Mouse (Mus musculus) right cerebral cortex, adult 2 months (tissue): Measurements from ENCODE around the gene Zar1.
"Not testable (repeated sequence)": the region's sequence is repeated elsewhere in the genome, so short reads cannot be mapped to it uniquely, and the experiment has no call there.

ENCODE experiments used
- DNase-seq, 2 experiments: peaks; one replicate each; pipeline ENCODE4 v3.0.0; 2021 to 2022; ENCODE audit warnings: low spot score in 2 of 2

Zar1 gene

DNA sequence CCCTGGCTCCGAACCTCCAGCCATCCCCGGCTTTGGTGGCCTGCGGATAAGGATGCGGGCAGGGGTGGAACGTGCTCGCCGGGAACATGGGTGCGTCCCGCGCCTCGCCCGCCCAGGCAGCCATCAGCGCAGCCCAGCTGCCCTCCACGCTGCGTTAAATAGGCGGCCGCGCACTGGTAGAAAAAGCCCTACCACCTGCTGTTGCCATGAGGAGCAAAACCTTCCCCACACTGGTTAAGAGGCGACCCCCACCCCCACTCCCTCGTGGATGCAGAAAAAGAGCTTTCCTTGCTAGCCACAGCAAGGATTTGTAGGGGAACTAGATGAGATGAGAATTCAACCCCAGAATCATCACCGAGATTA lies at the start of gene Zar1:
Zar1 (minus strand) TSS at position 285 of the 363 bp plus-strand sequence.
- DNase-seq: not testable (repeated sequence)

DNA sequence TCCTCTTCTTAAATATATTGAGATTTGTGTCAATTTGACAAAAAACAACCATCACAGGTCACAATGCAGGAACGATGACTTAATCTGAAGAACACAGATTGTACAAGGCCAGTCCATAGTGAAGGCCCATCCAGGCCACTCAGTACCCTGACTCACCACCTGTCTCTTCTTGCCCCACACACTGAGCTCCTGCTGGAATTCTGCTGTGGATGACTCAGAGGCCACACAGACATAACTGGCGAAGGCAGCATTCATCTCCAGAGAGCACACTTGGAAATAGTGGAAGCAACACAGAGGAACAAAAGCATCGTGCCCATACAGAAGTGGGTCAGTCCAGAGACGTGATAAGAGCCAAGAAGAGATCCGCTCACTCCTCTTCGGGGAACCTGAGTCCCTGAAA lies 49.0 kb upstream of the Zar1 start:
- DNase-seq: no peak

DNA sequence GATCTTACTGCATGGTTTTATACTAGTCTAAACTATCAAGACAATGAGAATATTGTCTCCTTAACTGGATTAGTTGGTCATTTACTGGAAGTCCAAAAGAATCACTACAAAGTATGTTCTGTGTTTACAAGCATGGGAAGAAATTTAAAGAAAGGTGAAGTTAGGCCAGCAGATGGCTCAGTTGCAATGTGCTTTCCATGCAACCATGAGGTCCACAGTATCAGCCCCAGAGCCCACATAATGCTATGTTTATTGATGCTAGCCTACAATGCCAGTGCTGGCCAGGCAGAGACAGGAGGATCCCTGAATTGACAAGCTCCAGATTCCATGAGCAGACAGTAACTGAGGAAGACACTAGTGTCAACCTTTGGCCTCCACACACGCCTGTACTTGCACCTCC lies 40.0 kb upstream of the Zar1 start:
- DNase-seq: no peak

DNA sequence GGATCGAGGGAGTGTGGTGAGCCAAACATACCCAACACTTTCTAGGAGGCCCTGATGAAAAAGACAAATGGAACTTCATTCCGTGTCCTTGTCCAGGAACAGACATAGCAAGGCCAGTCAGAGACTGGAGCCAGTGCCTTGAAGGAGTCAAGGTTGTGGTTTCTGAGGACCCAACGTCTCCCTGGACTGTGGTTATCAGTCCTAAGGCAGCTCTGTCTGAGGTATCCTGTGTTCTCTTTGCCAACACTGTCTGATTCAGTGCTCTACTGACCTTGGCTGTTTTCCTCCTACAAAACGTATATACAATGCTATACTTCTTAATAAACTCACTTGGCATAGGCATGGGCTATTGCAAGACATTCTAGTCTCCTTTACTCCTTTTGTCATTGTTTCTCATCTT lies 36.4 kb upstream of the Zar1 start:
- no peak for DNase-seq

DNA sequence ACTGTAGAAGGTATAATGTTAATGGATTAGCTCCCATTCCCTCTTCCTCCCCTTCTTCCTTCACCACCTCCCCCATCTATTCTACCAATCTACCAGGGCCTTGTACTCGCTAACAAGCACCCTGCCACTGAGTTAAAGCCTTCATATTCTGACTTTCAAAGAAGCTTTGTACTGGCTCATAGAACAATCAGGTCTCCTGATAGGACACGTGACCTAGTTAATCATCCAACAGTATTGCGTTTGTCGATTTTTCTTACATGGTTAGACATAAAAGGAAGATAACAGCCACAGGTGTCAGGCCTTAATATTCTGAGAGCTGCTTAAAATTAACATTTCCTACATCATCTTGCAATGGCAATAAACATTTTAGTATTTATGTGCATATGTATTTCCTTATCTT lies 22.1 kb upstream of the Zar1 start:
- no peak for DNase-seq

DNA sequence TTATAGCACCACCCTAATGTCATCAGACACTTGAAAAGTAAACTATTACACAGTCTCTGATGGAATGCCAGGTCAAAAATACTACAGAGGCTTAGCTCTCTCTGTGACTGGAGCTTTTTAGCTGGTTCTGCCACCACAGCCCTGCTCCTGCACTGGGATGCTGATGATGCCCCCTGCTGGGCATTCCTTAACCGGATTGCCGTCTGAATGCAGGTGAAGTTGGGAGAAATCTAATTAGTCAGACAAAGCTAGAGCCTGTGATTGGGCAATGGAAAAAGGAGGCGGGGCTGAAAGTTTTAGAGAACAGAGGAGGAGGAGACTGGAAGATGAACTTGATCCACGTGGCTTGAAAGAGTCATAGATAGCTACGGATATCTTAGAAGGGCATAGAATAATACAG lies 20.0 kb upstream of the Zar1 start:
- DNase-seq: peak in 1 of 2 experiments; percentile 16

DNA sequence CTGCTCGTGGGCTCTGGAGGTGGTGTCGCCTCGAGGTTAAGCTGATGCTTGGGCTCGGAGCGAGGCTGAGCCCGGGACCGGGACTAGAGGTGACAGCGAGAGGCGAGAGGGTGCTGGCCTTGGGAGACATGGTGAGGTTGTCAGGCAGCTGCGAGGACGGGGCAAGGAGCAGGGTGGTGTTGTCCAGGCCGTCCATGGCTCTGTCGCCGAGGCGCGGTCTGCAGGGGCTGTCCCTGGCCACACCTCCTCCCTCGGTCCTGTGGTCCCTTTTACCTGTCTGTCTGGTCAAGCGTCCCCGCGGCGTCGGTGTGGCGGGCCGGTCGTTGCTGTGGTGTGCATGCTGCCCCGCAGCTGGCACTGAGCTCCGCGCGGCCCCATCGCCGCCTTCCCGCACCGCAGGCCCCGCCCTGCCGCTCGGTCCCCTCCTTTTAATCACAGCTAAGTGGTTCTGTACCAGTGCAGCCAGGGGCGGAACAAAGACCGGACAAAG lies 6.2 kb upstream of the Zar1 start, which contains the start of gene Gm5868:
Gm5868 (minus strand) TSS at position 360 of the 490 bp plus-strand sequence.
- no peak for DNase-seq

DNA sequence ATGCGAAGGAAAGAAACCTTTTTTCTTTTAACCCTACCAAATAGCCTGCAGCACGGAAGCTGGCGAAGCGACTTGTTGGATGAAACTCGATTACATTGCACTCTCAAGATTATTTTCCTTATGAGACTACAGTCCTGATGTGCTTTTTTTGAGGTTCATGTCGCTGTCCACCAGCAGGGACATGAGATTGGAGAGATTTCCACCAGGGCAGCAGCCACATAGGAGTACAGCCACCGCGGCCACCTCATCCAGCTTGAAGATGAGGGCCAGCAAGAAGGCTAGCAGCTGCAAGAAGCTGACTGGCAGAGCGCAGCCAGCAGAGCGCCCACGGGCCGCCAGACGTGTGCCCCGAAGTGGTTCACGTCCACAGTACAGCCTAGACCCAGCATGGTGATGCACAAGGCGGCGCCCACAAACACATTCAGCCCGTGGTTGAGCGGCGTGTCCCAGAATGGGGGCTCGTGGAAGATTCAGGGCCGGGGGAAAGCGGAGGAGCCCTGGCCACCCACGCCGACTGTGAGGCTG lies 5.7 kb upstream of the Zar1 start:
- DNase-seq: not testable (repeated sequence)

DNA sequence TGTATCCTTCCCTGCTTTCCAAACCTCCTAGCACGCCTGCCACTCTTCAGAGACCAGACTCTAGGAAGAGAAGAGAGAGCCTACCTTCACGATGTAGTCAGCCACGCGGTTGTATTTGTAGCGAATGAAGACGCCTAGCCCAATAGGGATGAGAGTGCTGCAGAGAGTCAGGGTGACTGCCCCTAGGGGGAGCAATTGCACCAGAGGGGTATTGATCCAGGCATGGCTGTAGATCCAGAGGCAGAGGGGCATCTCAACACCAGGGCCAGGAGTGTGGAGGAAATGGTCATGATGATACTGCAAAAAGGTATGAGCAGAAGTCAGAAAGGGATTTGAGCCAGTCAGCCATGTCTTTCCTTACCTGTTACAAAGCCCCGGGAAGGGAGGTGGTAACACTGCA lies 5.1 kb upstream of the Zar1 start:
- DNase-seq: not testable (repeated sequence)

DNA sequence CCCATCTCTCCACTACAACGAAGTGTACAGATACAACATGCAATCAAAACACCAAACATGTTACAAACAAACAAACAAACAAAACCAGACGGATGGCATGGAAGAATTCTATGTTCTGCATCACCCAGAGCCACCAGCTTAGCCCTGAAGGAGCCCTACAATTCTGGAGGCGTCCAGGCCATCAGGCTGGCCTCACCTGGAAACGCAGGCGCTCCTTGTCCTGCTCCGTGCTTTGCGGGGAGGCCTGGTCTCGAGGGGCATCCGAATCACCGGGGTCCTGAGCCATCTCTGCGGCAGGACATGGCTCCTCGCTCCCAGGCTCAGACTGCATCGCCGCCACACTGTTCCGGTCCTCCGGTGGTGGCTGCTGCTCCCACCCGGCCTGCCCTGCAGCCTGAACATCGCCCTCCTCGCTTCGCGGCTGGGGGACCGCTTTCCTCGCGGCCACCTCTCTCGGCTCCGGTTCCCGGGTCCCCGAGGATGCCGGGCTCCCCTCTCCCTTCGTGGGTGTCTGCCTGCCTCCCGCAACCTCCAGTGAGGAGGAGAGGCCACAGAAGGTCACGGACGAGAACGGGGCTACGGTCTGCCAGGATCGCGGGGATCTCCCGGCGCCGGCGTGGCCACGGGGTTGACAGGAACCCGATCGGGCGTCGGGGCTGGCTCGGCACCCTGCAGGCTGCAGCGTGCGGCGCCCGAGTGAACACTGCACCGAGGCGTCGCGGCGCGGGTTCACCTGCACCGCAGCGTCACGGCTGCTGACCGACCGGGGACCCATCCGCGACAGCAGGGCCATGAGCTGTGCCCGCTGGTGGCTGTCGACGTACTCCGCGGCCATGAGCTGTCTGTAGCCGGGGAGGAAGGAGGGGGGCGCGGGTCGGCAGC lies 725 bp downstream of the Zar1 start:
- not testable (repeated sequence) for DNase-seq

DNA sequence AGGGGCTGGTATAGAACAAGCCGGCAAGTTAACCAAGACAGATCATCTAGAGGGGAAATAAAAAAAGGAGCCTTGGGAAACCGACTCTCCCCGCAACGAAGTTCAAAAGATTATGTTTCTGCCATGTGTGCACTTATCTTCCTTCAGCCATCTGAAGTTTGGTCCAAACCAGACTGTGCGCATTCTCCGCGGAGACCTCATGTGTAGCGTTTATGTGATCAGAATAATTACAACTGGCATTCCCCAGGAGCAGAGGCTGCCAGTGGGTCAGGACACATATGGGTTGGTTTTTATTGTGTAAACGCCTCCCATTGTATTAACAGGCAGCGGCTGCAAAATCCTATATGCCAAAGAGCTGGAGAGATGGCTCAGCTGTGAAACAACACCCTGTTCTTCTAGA lies 1.5 kb downstream of the Zar1 start:
- DNase-seq: not testable (repeated sequence)

DNA sequence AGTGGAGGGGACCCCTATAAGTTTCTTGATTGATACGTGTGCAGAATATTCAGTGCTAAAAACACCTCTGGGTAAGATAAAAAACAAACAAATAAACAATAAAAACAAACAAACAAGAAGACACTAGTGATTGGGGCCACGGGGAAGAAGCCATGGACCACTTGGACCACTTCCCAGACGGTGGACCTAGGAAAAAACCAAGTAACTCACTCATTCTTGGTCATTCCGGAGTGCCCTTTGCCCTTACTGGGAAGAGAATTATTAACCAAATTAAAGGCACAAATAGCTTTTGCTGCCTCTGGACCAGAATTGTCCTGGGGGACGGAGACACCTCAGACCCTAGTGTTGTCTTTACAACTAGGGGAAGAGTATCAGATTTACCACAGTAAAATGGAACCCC lies 15.4 kb downstream of the Zar1 start:
- DNase-seq: no peak

DNA sequence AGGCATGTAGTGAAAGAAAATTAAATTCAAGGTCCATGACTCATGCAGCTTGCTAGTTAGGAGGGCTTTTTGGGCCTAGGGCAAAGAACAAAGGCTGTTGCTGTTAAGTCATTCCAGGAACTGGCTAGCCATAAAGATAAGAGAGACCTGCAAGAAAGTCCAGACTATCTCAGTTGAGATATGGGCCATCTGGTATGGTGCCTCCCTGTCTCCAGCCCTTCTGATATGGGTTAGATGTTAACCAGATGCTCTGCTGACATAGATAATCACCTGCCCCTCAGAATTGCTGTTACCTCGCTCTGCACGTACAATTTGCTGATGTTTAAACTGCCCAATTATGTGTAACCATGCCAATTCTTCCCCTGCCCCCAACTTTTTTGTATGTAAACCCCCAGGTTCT lies 17.9 kb downstream of the Zar1 start:
- not testable (repeated sequence) for DNase-seq

DNA sequence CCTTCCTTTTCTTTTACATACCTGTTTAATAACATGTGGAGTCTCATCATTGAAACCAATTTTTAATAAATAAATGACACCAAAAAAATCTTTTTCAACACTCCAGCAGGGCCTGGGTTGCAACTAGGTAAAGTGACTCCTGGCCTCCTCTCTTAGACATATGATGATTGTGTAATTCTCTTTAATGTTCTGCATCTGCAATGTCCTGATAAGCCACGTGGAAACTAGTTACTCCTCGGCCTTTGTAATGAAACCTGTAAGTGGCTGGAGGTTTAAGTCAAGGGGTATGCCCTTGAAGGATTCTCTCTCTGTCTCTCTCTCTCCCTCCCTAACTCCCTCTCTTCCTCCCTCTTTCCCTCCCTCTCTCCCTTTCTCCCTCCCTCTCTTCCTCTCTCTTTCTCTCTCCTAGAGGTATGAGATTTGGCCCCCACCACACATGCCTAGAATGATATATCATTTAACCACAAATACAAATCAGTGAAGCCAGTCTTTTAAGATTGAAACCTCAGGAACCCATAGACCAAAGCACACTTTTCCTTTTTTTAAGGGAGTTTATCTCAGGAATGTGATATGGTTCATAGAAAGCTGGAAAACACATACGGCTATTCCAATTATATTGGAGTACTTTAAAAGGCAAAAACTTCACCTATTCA lies 20.0 kb downstream of the Zar1 start:
- no peak for DNase-seq

DNA sequence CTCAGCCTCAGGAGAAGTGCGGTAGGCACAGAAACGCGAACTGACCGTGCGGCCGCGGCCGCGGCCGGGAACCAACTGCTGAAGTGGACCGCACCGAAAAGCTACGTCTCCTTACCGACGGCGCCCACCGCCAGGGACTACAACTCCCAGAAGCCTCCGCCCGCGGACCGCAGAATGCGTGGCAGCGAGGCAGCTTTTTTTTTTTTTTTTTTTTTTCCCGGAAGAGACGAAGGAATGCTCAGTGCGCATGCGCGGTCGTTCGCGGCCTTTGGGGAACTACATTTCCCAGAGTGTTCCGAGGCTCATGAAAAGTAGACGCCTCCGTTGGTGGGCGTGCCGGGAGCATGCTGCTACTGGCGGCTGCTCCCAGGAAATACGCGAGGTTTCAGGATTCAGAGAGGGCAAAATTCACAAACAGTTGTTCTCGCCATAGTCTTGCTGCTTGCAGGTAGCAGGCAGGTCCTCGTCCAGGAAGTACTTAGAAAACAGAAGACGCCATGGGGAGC lies 21.5 kb downstream of the Zar1 start, which contains the start of gene Nfxl1:
Nfxl1 (minus strand) TSS at position 141 of the 506 bp plus-strand sequence.
- peak; percentile 97 to 98 for DNase-seq

DNA sequence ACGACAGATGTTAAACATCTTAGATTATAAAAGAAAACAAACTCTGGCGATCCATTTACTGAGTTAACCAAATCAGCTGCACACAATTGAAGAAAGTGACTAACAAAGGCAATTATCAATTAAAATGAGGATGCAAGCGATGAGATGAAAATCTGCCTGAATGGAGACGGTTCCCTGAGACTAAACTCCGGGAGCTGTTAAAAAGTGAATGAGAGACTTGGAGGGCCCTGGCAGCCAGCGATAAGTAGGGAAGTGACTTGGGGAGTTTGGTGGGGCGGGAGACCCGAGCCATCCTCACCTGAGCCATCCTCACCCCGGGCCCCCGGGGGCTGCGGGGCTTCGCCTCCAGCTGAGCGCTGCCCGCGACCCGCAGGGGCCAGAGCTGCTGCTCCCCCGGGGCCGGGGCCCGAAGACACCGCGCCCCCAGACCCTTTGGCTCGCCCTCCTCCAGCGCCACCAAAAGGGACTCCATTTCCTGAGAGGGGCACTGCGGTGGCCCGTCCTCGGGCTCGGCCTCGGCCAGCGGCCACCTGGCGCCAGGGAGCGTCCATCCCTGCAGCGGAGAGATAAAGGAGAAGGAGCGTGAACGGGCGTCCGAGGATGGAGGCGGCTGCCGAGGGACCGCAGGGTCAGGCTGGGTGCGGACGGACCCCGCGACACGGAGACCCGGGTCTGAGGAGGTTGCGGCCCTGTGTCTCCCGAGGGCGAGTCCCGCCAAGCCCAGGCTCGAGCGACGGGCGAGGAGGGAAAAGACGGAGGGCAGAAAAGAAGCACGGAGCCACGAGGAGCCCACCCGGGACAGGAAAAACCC lies 22.1 kb downstream of the Zar1 start:
- peak in 1 of 2 experiments; percentile 7 for DNase-seq

DNA sequence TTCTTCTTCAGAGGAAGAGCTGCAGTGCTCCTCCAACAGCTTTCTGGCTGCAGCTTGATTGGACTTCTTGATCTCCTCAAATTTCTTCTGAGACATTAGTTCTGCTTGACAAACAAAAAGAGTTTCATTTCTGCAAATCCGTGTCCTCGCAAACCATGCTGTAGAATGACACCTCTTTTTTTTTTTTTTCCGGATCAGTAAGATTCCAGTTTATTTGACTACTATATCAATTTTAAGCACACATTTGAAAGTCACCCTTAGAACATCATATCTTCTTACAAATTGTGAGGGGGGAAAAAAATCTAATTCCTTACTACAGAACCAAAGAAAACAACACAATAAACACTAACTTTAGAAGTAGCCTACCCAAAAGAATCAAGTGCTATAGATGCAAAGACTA lies 24.8 kb downstream of the Zar1 start:
- DNase-seq: no peak

DNA sequence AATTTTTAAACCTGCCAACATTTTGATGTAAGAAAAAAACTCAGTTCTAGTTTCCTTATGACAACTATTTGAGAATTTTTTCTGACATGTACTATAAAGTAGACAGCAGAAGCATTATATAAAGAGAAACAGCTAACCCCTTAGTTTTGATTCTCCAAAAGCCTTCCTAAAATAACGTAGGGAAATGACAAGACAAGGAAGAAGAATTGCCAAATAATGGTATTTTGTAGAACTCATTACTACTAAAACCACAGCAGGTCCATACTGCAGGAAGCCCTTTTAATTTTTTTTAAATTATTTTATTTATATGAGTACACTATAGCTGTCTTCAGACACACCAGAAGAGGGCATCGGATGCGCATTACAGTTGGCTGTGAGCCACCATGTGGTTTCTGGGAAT lies 29.8 kb downstream of the Zar1 start:
- no peak for DNase-seq

DNA sequence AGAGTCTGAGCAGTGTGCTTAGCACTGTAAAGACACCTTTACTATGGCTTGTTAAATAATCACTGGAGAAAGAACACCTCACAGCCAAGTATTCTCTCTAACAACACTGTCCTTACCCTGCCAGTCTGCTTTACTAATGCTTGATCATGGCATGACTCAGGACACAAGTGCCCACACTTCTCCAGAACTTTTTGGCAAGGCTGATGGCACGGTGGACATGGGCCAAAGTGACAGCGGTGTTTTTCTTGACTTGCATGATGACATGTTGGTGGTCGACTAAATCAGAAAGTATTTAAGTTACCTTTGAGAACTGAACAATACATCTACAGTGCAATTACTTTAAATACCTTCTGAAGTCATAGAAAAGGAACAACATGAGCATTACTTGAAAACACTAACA lies 52.2 kb downstream of the Zar1 start:
- no peak for DNase-seq
